Mouse (Mus musculus) cerebellum, postnatal 10 days (tissue): ENCODE results near the gene Prkrip1.
"Not testable (repeated sequence)": the region's sequence is repeated elsewhere in the genome, so short reads cannot be mapped to it uniquely, and the experiment has no call there.

Source experiments
- DNase-seq, 2 experiments: peaks; one replicate each; pipeline ENCODE4 v3.0.0; 2021; ENCODE audit warnings: mixed read lengths in 2 of 2

Gene Prkrip1

DNA sequence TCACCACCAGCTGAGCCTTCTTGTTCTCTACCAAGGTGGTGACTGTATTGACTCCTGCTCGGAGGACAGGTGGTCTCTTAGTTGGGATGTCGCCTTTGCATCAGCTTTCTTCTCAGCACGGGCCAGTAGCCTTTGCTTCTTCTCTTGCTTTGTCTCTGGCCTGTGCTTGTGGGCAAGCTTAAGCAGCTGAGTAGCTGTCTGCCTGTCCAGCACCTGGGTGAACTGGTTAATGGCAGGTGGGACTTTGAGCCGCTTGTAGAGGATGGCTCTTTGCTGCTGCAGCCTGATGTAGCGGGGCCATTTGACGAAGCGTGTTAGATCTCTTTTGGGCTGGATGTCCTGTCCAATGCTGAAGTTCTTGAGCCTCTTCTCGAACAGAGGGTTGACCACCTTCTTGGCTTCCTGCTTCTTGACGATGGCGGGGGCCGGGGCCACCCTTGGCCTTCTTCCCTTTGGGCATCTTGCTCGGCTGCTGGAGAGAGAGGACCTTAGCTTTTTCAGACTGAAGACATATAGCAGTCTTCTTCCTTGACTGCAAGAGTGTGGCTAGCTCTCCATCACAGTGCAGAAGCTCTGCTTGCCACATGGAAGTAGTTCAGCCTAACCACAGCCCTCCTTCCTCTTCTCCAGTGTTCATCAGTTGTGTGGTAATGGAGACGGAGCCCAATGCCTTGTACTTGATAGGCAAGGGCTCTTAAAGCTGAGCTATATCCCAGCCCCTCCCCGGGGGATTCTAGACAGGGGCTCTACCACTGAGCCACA is 12.8 kb upstream of the Prkrip1 start:
- DNase-seq = not testable (repeated sequence)

GRCm38 (mm10) chr5:136210549-136210948 is 11.8 kb upstream of the Prkrip1 start:
- DNase-seq = no peak

DNA sequence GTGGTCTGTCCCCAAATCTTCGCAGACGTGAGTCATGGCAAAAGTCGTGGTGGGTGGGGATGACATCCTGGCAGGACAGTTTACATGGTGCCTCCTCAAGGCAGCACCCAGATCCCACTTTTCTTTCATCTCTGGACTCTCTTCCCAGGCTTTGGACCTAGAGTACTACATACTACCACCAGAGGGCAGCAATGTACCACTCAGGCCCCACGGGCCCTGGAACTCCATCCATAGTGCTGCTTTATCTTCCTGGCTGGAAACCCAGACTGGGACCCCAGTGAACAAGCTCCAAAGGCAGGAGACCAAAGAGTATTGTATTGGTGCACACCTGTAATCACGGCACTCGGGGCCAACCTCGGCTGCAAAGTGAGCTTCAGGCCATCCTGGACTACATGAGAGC is 3.1 kb upstream of the Prkrip1 start:
- peak; percentile 85 to 91 for DNase-seq

DNA sequence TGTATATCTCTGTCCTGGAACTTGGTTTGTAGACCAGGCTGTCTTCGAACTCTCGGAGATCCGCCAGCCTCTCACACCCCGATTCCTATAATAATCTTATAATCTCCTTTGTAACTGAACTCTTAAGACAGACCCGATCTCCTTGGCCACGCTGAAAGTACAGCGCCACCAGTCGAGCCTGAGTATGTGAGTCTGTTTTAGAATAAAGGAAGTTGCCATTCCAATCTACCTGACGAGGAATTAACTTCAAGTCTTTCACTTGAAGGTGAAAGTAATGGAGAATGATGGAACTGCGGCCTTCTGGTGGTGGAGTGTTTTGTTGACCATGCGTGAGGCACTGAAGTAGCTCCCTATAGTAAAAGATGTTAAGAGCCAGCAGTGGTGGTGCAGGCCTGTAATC is 763 bp upstream of the Prkrip1 start:
- DNase-seq = peak in 1 of 2 experiments; percentile 27

- no peak for DNase-seq
These were observed 6.9 kb downstream of the Prkrip1 start for GRCm38 (mm10) chr5:136191870-136192269.

DNA sequence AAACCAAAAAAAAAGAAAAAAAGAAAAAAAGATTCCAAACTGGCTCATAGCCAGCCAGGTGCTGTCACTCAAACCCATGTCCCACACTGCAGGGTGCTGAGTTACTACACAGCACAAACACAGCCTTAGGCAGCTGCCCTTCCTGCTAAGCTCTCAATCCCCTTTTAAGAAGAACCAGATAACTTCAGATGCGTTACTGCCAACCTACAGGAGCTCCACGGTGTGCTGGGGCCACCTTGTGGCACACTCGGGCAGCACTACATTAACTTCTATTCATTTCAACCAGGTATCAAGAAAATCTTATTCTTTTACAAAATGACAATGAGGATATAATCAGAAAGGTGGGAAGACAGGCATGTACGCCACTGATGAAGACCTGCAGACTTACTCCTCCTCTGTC is 12.0 kb downstream of the Prkrip1 start:
- peak; percentile 77 for DNase-seq

DNA sequence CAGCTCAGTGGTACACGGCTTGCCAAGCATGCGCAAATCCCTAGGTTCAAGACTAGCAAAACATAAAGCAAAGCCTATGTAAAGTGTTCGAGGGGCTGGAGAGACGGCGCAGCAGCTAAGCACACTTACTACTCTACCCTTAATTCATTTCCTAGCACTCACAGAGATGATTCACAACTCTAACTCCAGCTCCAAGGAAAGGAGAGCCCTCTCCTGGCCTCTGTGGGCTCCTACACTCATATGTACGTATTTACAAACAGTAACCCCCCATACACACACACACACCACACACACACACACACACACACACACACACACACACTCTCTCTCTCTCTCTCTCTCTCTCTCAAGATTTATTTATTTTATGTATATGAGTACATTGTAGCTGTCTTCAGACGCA is 15.0 kb downstream of the Prkrip1 start:
- DNase-seq = no peak

DNA sequence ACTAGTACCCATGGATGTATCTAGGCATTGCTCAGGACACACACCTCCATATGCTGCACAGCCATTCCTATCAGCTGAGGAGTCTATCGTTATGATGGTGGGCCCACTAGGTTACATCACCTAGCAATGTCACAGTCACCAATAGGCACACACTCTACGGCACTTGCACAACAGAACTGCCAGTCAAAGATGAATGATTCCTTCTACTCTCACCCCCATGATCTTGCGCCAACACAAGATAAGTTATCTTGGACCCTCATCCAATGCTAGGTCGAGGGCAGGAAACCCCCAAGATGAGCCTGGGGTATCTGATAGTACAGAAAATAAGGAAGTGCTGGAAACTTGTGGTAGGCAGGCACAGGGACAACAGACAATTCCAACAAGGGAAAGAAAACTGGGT is 15.9 kb downstream of the Prkrip1 start:
- DNase-seq = no peak

- DNase-seq = no peak
These were observed 16.7 kb downstream of the Prkrip1 start for GRCm38 (mm10) chr5:136182049-136182448.

GRCm38 (mm10) chr5:136181197-136181596 is 17.6 kb downstream of the Prkrip1 start:
- DNase-seq = no peak

DNA sequence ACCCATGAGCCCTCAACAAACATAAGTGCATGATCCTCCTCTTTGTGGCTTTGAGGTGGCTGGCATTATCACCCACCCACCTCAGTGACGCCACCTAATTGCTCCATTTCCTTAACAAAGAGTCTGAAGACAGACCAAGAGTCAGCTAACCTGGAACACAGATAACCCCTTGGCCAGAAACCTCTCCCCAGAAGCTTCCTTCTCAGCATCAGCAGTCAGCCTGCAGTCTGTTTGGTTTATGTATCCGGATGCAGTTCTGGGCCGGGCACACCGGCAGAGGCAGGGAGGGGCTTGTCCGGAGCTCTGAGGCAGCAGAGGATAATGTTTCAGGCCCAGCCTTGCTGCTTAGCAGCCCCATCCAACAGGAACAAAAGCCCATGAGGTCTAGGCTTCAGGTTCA is 19.2 kb downstream of the Prkrip1 start:
- DNase-seq = no peak

GRCm38 (mm10) chr5:136173606-136174463 is 24.9 kb downstream of the Prkrip1 start:
- peak; percentile 80 to 88 for DNase-seq

DNA sequence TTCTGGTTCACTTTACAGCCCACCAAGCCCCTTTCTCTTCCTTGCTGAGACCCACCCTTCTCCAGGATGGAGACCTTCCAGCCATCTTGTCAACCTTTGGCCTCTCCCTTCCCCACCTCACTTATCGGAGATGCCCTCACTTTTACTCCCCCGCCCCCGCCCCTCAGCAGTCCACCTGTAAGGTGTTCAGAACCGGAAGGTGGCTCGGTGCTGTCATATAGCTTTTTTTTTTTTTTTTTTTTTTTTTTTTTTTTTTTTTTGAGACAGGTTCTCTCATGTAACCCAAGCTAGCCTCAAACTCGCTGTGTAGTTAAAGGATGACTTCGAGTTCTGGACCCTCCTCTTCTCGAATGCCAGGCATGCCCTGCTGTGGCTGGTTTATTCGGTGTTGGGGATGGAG is 25.8 kb downstream of the Prkrip1 start:
- no peak for DNase-seq

DNA sequence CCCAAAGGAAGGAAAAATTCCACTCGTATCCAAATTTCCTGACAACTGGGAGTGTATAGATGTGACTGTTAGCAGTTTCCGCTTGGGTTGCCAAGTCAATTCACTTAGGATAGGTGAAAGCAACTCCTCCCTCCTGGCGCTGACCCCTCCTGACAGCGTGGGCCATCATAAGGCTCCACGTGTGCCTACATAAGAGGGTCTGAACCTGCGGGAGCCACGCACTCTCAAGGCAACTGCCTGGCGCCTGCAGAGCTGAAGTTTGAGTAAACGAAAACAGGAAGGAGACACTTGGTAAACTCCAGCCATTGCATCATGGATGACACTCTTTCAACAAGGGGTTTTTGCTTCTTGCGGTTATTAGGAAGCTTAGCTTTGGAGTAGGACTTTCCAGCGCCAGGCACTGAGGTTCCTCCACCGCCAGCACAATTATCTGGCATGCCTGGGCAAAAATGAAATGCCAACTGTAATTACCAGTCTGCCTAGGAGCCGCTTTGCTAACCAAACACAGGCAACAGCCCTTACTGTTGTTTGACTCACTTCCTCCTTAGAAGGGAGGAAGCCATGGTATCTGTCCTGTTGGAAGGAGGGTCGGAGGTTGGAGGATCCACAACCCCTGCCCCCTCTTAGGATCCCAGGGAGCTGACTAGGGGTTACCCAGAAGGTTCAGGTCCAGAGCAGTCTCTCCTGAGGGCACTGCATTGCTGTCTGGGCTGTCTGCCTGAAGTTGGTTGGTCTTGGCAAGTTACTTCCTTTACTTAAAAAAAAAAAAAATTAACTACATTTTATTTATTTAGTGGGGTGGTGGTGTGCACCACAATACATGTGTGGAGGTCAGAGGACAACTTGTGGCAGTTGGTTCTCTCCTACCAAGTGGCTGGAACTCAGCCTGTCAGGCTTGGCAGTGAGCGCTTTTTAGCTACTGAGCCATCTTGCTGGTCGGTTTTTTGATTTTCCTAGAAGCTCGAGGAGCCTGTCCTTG is 27.1 kb downstream of the Prkrip1 start:
- peak; percentile 36 to 48 for DNase-seq

GRCm38 (mm10) chr5:136170512-136171362 is 28.0 kb downstream of the Prkrip1 start, which contains the start of gene Orai2:
Gene Orai2 (minus strand): TSS chr5:136170713.
- peak; percentile 95 for DNase-seq

DNA sequence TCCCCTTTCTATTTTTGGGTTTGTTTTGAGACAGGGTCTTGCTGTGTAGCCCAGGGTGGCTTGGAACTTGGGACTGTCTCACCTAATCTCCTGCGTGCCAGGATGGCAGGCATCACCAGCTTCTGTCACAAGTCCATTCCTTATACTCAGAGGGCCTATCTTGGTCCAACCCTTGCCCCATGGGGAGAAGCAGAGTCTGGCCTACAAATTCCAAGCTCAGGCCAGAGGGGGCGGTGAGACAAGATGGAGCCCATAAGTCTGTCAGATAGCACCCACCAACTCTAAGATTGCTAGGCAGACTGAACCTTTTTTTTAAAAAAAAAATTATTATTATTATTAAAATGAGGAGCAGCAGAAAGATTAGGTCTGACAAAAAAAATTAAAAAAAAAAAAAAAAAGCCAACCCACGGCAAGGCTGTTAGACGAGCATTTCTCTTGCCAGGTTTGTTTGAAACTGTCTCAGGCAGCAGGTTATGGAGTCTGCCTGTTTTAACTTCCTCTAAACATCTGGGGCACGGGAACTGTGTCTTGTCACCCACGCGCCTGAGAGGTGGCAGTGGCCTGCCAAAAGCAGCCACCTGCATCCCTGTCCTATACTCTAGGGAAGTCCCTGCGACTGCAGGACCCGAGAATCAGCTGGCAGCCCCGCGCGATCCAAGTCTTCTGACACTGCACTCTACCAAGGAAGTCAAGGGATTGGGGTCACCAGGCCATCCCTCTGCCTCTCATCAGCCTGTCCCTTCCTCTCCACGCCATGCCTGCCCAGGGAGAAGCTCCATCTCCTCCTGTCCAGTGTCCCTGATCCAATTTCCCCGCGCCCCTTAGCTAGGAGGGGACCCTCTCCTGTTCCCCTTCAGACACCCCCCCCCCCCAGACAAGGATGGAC is 28.9 kb downstream of the Prkrip1 start:
- peak; percentile 67 to 73 for DNase-seq

- DNase-seq = no peak
These were observed 30.7 kb downstream of the Prkrip1 start for GRCm38 (mm10) chr5:136168071-136168470.

- no peak for DNase-seq
These were observed 31.5 kb downstream of the Prkrip1 start for GRCm38 (mm10) chr5:136167296-136167695.

DNA sequence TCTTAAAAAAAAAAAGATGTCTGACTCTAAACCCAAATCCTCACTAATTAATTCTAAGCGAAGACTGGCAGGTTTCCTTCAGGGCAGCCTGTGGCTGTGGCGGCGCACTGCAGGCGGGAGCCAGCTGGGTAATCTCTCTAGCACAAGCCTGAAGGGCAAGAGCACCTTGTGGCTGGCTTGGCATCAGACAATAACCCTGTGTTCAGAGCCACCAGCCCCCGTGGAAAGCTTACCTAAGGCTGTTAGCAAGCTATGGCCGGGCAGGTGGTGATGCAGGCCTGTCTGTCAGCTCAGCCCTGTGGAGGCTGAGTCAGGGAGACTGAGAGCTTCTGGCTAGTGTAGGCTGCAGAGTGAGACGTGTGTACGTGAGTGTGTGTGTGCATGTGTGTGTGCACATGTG is 33.5 kb downstream of the Prkrip1 start:
- peak; percentile 56 to 68 for DNase-seq

GRCm38 (mm10) chr5:136163807-136164474 is 34.8 kb downstream of the Prkrip1 start:
- peak; percentile 74 to 83 for DNase-seq
